Mouse (Mus musculus) CD8-positive naive resting alpha-beta T cell, adult 2 months (primary cell): ENCODE measurements around the gene Mcts2.
A peak's percentile ranks its signal among the peaks of the same experiment; 100 is the strongest.
"Not testable (repeated sequence)": the region's sequence is repeated elsewhere in the genome, so short reads cannot be mapped to it uniquely, and the experiment has no call there.

Experiments
- DNase-seq, 2 experiments: peaks; one replicate each; pipeline ENCODE4 v3.0.0; 2022; ENCODE audit warnings: low read depth in 2 of 2, low spot score in 2 of 2

Mcts2 gene

GRCm38 (mm10) chr2:152686806-152687267 is at the start of gene Mcts2:
TSS of gene Mcts2 (plus strand) at chr2:152687035.
- DNase-seq, result no peak

GRCm38 (mm10) chr2:152637381-152637780 is 49.5 kb upstream of the Mcts2 start:
- no peak for DNase-seq

- no peak for DNase-seq
Observed at GRCm38 (mm10) chr2:152638865-152639264, 48.0 kb upstream of the Mcts2 start.

- DNase-seq, result no peak
Observed at GRCm38 (mm10) chr2:152639406-152640113, 47.3 kb upstream of the Mcts2 start.

GRCm38 (mm10) chr2:152652901-152653620 is 33.8 kb upstream of the Mcts2 start:
- no peak for DNase-seq

GRCm38 (mm10) chr2:152653874-152654715 is 32.7 kb upstream of the Mcts2 start:
- no peak for DNase-seq

- DNase-seq, result no peak
Observed at GRCm38 (mm10) chr2:152657398-152657797, 29.4 kb upstream of the Mcts2 start.

- DNase-seq, result no peak
Observed at GRCm38 (mm10) chr2:152661163-152661562, 25.7 kb upstream of the Mcts2 start.

GRCm38 (mm10) chr2:152666191-152666590 is 20.6 kb upstream of the Mcts2 start:
- DNase-seq, result not testable (repeated sequence)

- DNase-seq, result peak; percentile 90 to 91
Observed at GRCm38 (mm10) chr2:152669256-152669638, 17.6 kb upstream of the Mcts2 start, which contains the start of gene H13. TSS of gene H13 (plus strand) at chr2:152669461.

- no peak for DNase-seq
Observed at GRCm38 (mm10) chr2:152669639-152670484, 17.0 kb upstream of the Mcts2 start.

GRCm38 (mm10) chr2:152670983-152671641 is 15.7 kb upstream of the Mcts2 start:
- DNase-seq, result peak in 1 of 2 experiments; percentile 41

- DNase-seq, result peak; percentile 39 to 63
Observed at GRCm38 (mm10) chr2:152671642-152671999, 15.2 kb upstream of the Mcts2 start.

- DNase-seq, result no peak
Observed at GRCm38 (mm10) chr2:152672166-152672565, 14.7 kb upstream of the Mcts2 start.

GRCm38 (mm10) chr2:152674148-152674547 is 12.7 kb upstream of the Mcts2 start:
- no peak for DNase-seq

GRCm38 (mm10) chr2:152675252-152675791 is 11.5 kb upstream of the Mcts2 start:
- DNase-seq, result no peak

GRCm38 (mm10) chr2:152678302-152678701 is 8.5 kb upstream of the Mcts2 start:
- no peak for DNase-seq

GRCm38 (mm10) chr2:152678925-152679324 is 7.9 kb upstream of the Mcts2 start:
- no peak for DNase-seq

- DNase-seq, result no peak
Observed at GRCm38 (mm10) chr2:152679701-152680355, 7.0 kb upstream of the Mcts2 start.
